Mouse (Mus musculus) B cell, adult 2 months (primary cell): ENCODE measurements at regions not wholly inside any gene's neighbourhood (a gene's known extent, or its start where the extent isn't known, plus 50 kb on each side); places are given as distances from the start of the nearest gene placed in this dataset.

Experiments
- DNase-seq, 2 experiments: peaks; one replicate each; pipeline ENCODE4 v3.0.0; 2022

GRCm38 (mm10) chr3:149353958-149354357 lies 363.6 kb upstream of the Adgrl2 start:
- DNase-seq: no peak

DNA sequence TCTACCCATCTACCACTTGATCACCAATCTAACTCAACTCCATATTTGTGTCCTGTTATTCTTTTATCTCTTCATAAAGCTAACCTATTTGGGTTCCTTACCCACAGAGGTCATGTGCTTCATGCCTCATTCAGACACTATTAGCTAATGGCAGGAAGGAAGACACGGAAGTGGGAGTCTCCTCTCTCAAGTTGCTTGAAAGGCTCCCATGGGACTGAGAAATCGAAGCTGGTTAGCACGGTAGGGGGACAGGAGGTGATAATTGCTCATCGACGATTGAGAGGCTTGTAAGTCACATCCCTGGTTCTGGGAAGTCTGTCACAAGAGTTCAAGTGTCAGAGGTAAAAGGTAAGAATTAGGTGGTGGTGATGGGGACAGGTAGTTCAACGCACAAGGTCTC lies 362.2 kb upstream of the Adgrl2 start:
- DNase-seq: no peak

GRCm38 (mm10) chr3:149349731-149350130 lies 359.4 kb upstream of the Adgrl2 start:
- no peak for DNase-seq

GRCm38 (mm10) chr3:149349211-149349697 lies 358.9 kb upstream of the Adgrl2 start:
- peak; percentile 71 to 76 for DNase-seq

DNA sequence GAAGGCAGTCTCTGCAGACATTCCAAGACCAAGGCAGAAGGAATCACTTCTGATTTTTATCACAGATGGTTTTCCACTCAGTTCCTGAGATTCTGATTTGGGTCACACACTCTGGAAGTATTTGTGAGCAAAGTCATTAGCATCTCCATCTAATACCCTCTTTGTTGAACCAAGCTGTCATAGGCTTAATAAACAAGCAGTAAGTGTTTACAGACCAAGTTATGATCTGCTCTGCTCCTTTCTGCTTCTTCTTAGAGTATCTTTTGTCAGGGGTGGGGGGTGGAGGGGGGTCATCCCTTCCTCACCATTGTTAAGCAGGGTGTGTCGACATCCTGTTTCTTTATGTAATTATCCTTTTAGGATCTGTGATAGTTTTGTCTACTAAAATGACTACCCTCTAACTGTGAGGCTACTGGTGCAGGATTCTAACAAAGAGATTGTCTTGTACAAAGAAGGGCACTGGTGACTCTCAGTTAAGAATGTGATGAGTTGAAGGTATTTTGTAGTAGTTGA lies 358.2 kb upstream of the Adgrl2 start:
- no peak for DNase-seq

- DNase-seq: no peak
Measured at GRCm38 (mm10) chr3:149347241-149347992, 357.1 kb upstream of the Adgrl2 start.

GRCm38 (mm10) chr3:149342511-149342910 lies 352.2 kb upstream of the Adgrl2 start:
- no peak for DNase-seq

- no peak for DNase-seq
Measured at GRCm38 (mm10) chr3:149339374-149339753, 349.0 kb upstream of the Adgrl2 start.

DNA sequence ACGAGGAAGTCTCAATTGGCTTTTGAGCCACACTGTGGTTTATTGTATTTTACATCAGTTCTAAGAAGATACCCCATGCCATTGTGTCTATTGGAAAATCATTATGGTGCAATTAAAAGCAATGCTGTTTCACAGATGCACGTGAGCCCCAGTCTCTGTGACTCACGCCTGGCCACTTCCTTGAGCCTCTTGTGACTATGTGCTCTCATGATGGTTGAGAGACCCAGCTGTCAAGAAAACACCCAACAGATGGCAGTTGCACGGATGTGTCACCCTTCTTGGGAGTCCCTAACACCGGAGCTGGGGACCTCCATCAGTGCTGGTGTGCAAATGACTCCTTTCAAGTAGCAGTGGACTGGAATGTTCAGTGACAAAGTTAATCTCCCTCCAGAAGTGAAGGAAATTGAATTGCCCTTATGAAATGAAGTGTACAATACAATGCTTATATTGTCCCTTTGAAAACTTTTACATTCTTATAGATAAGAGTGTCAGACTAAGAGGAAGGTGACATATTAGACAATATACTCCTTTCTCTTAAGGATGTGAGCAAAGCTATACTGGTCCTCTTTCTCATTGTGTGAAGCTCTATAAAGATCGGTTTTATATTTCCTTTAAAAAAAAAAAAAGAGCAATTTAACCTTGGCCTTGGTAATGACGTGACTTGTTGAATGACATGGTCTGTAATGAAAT lies 348.5 kb upstream of the Adgrl2 start:
- DNase-seq: no peak

GRCm38 (mm10) chr3:149335259-149335658 lies 344.9 kb upstream of the Adgrl2 start:
- no peak for DNase-seq

GRCm38 (mm10) chr3:149333607-149334006 lies 343.3 kb upstream of the Adgrl2 start:
- DNase-seq: no peak

- no peak for DNase-seq
Measured at GRCm38 (mm10) chr3:149333131-149333530, 342.8 kb upstream of the Adgrl2 start.

GRCm38 (mm10) chr3:149332105-149332504 lies 341.8 kb upstream of the Adgrl2 start:
- no peak for DNase-seq

GRCm38 (mm10) chr3:149331251-149331960 lies 341.1 kb upstream of the Adgrl2 start:
- no peak for DNase-seq

GRCm38 (mm10) chr3:149330716-149331115 lies 340.4 kb upstream of the Adgrl2 start:
- no peak for DNase-seq

- no peak for DNase-seq
Measured at GRCm38 (mm10) chr3:149330041-149330440, 339.7 kb upstream of the Adgrl2 start.

DNA sequence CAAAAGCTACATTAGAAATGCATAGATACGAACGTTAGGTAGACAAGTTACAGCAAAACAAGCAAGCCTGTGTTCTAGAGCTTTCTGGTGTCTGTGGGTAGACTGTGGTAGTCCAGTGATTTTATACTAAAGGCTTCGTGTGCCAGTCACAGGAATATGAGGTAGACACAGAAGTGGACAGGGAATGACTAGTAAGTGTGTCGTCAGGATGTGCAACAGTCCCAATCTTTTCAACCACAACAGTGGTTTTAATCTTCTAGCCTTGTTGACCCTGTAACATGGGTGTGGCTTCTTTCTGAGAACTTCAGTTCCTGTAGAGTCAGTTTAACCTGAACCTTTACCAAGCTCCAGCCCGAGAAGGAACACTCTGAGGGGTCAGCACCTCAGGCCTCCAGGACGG lies 339.3 kb upstream of the Adgrl2 start:
- DNase-seq: no peak

DNA sequence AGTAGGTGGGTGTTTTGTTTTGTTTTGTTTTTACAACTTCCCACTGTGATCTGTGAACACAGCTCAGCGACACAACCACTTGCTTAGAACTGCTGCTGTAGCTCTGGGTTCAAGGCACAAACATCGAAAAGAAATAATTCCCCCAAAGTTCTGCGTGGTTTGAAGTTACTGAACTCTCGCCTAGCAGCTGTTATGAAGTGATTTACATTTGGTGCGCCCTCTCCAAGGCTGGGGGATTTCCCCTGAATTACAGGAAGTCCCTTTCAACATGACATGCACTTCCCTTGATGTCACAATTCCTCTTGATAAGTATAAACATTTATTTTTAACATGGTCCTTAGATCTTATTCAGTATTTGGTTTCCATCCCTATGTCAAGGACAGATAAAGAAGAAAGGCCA lies 336.3 kb upstream of the Adgrl2 start:
- peak; percentile 64 to 70 for DNase-seq

GRCm38 (mm10) chr3:149324088-149324487 lies 333.7 kb upstream of the Adgrl2 start:
- DNase-seq: no peak

DNA sequence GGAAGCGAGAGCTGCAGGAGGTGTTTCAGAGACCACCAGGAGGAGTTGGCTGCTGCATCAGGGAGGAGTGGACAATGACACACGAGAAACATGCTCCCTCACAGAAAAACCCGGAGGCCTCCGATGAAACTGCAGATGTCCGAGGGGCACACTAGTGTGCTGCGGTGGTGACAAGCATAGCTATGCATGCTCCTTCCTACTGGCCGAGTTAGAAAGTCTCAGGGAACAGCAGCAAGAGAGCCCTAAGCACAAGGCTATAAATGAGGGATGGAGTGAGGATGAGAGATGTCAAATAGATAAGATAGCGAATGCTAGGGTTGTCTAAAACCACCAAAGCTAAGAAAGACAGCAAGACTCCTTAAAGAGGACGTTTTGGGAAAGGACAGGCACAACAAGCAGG lies 328.4 kb upstream of the Adgrl2 start:
- no peak for DNase-seq

- DNase-seq: no peak
Measured at GRCm38 (mm10) chr3:149314258-149314657, 323.9 kb upstream of the Adgrl2 start.

- no peak for DNase-seq
Measured at GRCm38 (mm10) chr3:149313217-149313616, 322.9 kb upstream of the Adgrl2 start.

DNA sequence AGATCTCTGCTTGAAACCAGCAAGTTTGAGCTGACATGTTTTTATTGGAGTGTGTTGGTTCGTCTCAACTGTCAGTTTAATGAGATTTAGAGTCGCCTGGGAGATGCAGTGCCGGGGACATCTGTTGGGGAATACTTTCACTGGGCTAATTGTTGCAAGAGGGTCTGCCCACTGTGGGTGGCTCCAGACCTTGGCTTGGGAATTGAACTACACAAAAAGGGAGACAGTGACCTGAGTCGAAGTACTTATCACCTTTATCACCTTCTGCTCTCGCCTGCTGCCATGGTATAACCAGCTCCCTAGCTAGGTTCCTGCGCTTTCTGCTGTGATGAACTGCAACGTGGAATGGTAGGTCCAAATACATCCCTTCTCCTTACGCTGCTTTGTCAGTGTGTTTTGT lies 321.2 kb upstream of the Adgrl2 start:
- DNase-seq: no peak

GRCm38 (mm10) chr3:149306709-149307108 lies 316.4 kb upstream of the Adgrl2 start:
- no peak for DNase-seq
